Mouse (Mus musculus) liver, embryonic 16.5 days (tissue): ENCODE measurements around the gene Cd79a. TPM values are rescaled to one million over a fixed set of nuclear protein-coding genes. Genes with fewer than 3 reads are reported as not detected.

Experiments used
- ATAC-seq: fragments of 200-750 bp; cut with Nextera tagmentation; 2 replicates; pipeline ENCODE4 v1.8.0; 2017; ENCODE audit warnings: low read depth, mild to moderate bottlenecking, moderate number of reproducible peaks, moderate library complexity
- H3K27ac ChIP-seq: fragments of 300-500 bp; sonication (generic); 2 replicates; pipeline ENCODE4 v1.5.1; 2014; ENCODE audit warnings: mild to moderate bottlenecking, low read length
- H3K27me3 ChIP-seq: fragments of 300-500 bp; sonication (generic); 2 replicates; pipeline ENCODE4 v1.6.1; 2014; ENCODE audit warnings: low read depth, low read length, mixed read lengths; ENCODE audit not compliant: control insufficient read depth, insufficient read depth
- H3K36me3 ChIP-seq: fragments of 300-500 bp; sonication (generic); 2 replicates; pipeline ENCODE4 v1.6.1; 2014; ENCODE audit warnings: mild to moderate bottlenecking; ENCODE audit not compliant: control insufficient read depth, insufficient read depth
- H3K4me1 ChIP-seq: fragments of 300-500 bp; sonication (generic); 2 replicates; pipeline ENCODE4 v1.6.1; 2014; ENCODE audit warnings: low read depth, low read length, mixed read lengths; ENCODE audit not compliant: control insufficient read depth
- H3K4me2 ChIP-seq: fragments of 300-500 bp; sonication (generic); 2 replicates; pipeline ENCODE4 v1.6.1; 2014; ENCODE audit warnings: low read depth, low read length, mixed read lengths
- H3K4me3 ChIP-seq: fragments of 300-500 bp; sonication (generic); 2 replicates; pipeline ENCODE4 v1.5.1; 2014; ENCODE audit warnings: low read depth, mild to moderate bottlenecking, low read length
- H3K9ac ChIP-seq: fragments of 300-500 bp; sonication (generic); 2 replicates; pipeline ENCODE4 v1.6.1; 2014; ENCODE audit warnings: low read depth, low read length
- H3K9me3 ChIP-seq: fragments of 300-500 bp; sonication (generic); replicated peaks from 2 replicates; pipeline ENCODE4 v1.6.1; 2016; ENCODE audit warnings: low read length; ENCODE audit not compliant: control insufficient read depth
- WGBS: fragments of 180-500 bp; shearing (Covaris S2); extraction: QIAGEN DNeasy Blood & Tissue Kit; methylation state at CpG from one replicate; pipeline ENCODE4 v1.1.7; 2014; ENCODE audit not compliant: insufficient replicate concordance; 5-methylcytosine and 5-hydroxymethylcytosine counted together
- polyA plus RNA-seq: library from polyadenylated mRNA; unstranded; fragments of >200 nt; fragmentation: Nextera tagmentation; extraction: Ambion mirVana; gene quantifications from 2 replicates; pipeline ENCODE4 v1.2.1, GENCODE M21; 2015

Cd79a gene
- polyA plus RNA-seq, 1 experiment from 2014 or later: 13.9 TPM

- WGBS: 28% methylated on average over 5 of the region's 5 CpGs
- peak overlapping the region; percentile 55 for H3K4me2 ChIP-seq
- H3K4me3 ChIP-seq: no peak overlapping the region
- H3K9ac ChIP-seq: peak overlapping the region; percentile 67
- H3K27ac ChIP-seq: peak overlapping the region; percentile 97
- ATAC-seq: peak; percentile 100
- no peaks in the 10 kb centered on the region for H3K27me3 ChIP-seq
- H3K36me3 ChIP-seq: no peaks in the 10 kb centered on the region
- H3K9me3 ChIP-seq: no peaks in the 10 kb centered on the region
- peaks cover 49% of the 10 kb centered on the region for H3K4me1 ChIP-seq
Observed at GRCm38 (mm10) chr7:24859234-24859633, 37.9 kb upstream of the Cd79a start.

- peaks cover 37% of the 10 kb centered on the region for H3K4me1 ChIP-seq
Observed at GRCm38 (mm10) chr7:24861913-24862312, 35.3 kb upstream of the Cd79a start, which contains the start of gene Gm9844. TSS of gene Gm9844 (plus strand) at chr7:24862213.

GRCm38 (mm10) chr7:24862853-24863252 lies 34.3 kb upstream of the Cd79a start:
- WGBS: 44% methylated on average over 4 of the region's 4 CpGs
- Histone ChIP-seq H3K9me3 (no peaks in the 10 kb centered on the region), H3K4me3 (no peak overlapping the region), H3K9ac (no peak overlapping the region), H3K27ac (0 out of 2 replicates have a peak overlapping the region, but pooled peaks have one; percentile 31), H3K27me3 (no peaks in the 10 kb centered on the region), H3K4me2 (no peak overlapping the region), H3K36me3 (no peaks in the 10 kb centered on the region), H3K4me1 (peaks cover 28% of the 10 kb centered on the region)
- no peak for ATAC-seq

More at GRCm38 (mm10) chr7:24861913-24862312, 35.3 kb upstream of the Cd79a start, which contains the start of gene Gm9844:
- H3K4me3 ChIP-seq: no peak within 1 kb of the TSS
- WGBS: 71% methylated on average over 7 of the region's 7 CpGs
- 0 out of 2 replicates have a peak within 1 kb of the TSS, but pooled peaks have one; percentile 33 for H3K27ac ChIP-seq
- no peaks in the 10 kb centered on the region for H3K36me3 ChIP-seq
- H3K27me3 ChIP-seq: no peaks in the 10 kb centered on the region
- no peak for ATAC-seq
- no peak within 1 kb of the TSS for H3K4me2 ChIP-seq
- H3K9me3 ChIP-seq: no peaks in the 10 kb centered on the region
- H3K9ac ChIP-seq: no peak within 1 kb of the TSS

- WGBS: 32% methylated on average over 6 of the region's 6 CpGs
- H3K27ac ChIP-seq: no peak overlapping the region
- H3K4me1 ChIP-seq: peaks cover 15% of the 10 kb centered on the region
- H3K4me2 ChIP-seq: no peak overlapping the region
- H3K9me3 ChIP-seq: no peaks in the 10 kb centered on the region
- H3K9ac ChIP-seq: no peak overlapping the region
- no peaks in the 10 kb centered on the region for H3K36me3 ChIP-seq
- H3K27me3 ChIP-seq: peaks cover 4% of the 10 kb centered on the region
- no peak overlapping the region for H3K4me3 ChIP-seq
- ATAC-seq: no peak
Observed at GRCm38 (mm10) chr7:24864156-24864555, 33.0 kb upstream of the Cd79a start.

GRCm38 (mm10) chr7:24869080-24869479 lies 28.1 kb upstream of the Cd79a start:
- Histone ChIP-seq H3K4me1 (no peaks in the 10 kb centered on the region), H3K27ac (no peak overlapping the region), H3K4me3 (no peak overlapping the region), H3K9me3 (no peaks in the 10 kb centered on the region), H3K27me3 (peaks cover 15% of the 10 kb centered on the region), H3K9ac (no peak overlapping the region), H3K4me2 (no peak overlapping the region), H3K36me3 (no peaks in the 10 kb centered on the region)
- ATAC-seq: no peak
- WGBS: 59% methylated on average over 17 of the region's 17 CpGs

GRCm38 (mm10) chr7:24869532-24870165 lies 27.5 kb upstream of the Cd79a start, which contains the start of the genes Lypd4 and Dmrtc2:
TSS of gene Lypd4 (minus strand) at chr7:24869941.
TSS of gene Dmrtc2 (plus strand) at chr7:24870057.
- WGBS: 54% methylated on average over 41 of the region's 41 CpGs
- Histone ChIP-seq H3K9ac (no peak within 1 kb of the TSS), H3K4me1 (no peaks in the 10 kb centered on the region), H3K4me3 (no peak within 1 kb of the TSS), H3K36me3 (no peaks in the 10 kb centered on the region), H3K27ac (no peak within 1 kb of the TSS), H3K9me3 (no peaks in the 10 kb centered on the region), H3K4me2 (no peak within 1 kb of the TSS), H3K27me3 (peaks cover 15% of the 10 kb centered on the region)
- ATAC-seq: no peak

- no peak overlapping the region for H3K4me2 ChIP-seq
- H3K4me1 ChIP-seq: no peaks in the 10 kb centered on the region
- no peak overlapping the region for H3K9ac ChIP-seq
- ATAC-seq: no peak
- no peaks in the 10 kb centered on the region for H3K9me3 ChIP-seq
- H3K27me3 ChIP-seq: peaks cover under 1% of the 10 kb centered on the region
- H3K27ac ChIP-seq: no peak overlapping the region
- no peak overlapping the region for H3K4me3 ChIP-seq
- 55% methylated on average over 3 of the region's 3 CpGs for WGBS
- H3K36me3 ChIP-seq: no peaks in the 10 kb centered on the region
Observed at GRCm38 (mm10) chr7:24877588-24877987, 19.6 kb upstream of the Cd79a start.

- 56% methylated on average over 2 of the region's 2 CpGs for WGBS
- H3K27ac ChIP-seq: no peak overlapping the region
- no peak overlapping the region for H3K4me2 ChIP-seq
- H3K36me3 ChIP-seq: no peaks in the 10 kb centered on the region
- no peaks in the 10 kb centered on the region for H3K9me3 ChIP-seq
- peaks cover 7% of the 10 kb centered on the region for H3K4me1 ChIP-seq
- no peaks in the 10 kb centered on the region; the same call in 1 of the 2 replicates for H3K27me3 ChIP-seq
- H3K4me3 ChIP-seq: no peak overlapping the region
- no peak overlapping the region for H3K9ac ChIP-seq
- no peak for ATAC-seq
Observed at GRCm38 (mm10) chr7:24879620-24880019, 17.6 kb upstream of the Cd79a start.

GRCm38 (mm10) chr7:24882416-24883199 lies 14.6 kb upstream of the Cd79a start:
- WGBS: 82% methylated on average over 9 of the region's 9 CpGs
- ATAC-seq: no peak

More at GRCm38 (mm10) chr7:24882416-24883199, 14.6 kb upstream of the Cd79a start:
- Histone ChIP-seq H3K27ac (no peak overlapping the region), H3K36me3 (peaks cover 15% of the 10 kb centered on the region), H3K27me3 (no peaks in the 10 kb centered on the region), H3K4me3 (no peak overlapping the region), H3K9me3 (no peaks in the 10 kb centered on the region), H3K4me1 (peaks cover 30% of the 10 kb centered on the region), H3K4me2 (no peak overlapping the region), H3K9ac (no peak overlapping the region)
